Mouse (Mus musculus): ENCODE measurements around the gene Tdpoz2.
"Not testable (repeated sequence)": the region's sequence is repeated elsewhere in the genome, so short reads cannot be mapped to it uniquely, and the experiment has no call there.

Tdpoz2 gene

GRCm38 (mm10) chr3:93652586-93652985, at the start of gene Tdpoz2:
Gene Tdpoz2, minus strand, starts transcription at chr3:93652686.
- no peak for DNase-seq

DNA sequence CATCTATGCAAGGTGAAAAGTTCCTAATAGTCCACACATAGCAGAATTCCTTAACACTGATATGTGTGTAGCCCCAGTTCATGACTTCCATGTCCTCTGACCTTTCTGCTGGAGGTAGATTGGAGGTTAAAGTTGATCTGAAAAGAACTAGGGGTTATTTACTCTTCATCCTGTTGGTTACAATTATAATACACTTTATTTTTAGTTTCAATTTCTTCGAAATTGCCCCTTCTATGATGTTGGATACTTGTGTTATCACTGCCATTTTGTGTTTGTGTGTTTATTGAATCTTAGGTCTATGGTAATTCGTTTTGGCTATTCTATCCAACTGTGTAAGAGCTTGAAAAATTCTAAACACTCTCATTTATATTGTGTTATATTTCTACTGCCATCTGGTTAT, 40.5 kb upstream of the Tdpoz2 start, which contains the start of gene Gm37596:
Gm37596 (minus strand) TSS at position 101 of the 400 bp plus-strand sequence.
- DNase-seq = not testable (repeated sequence)

DNA sequence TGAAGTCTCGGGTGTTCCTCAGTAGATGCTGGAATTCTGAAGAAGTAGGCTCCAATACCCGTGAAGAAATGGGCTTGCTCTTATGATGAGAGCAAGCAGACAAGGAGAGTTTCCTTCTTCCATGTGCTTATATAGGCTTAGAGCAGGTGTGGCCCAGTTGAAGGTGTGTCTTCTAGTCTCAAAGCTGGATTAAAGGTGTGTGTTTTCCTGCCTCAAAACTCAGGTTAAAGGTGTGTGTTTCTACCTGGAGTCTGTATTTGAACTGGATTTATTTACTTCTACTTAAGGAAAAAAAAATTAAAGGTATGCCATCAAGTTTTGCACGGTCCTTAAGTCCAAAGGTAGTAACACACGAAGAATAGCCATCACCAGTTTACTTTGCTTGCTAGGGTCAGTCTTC, 23.7 kb upstream of the Tdpoz2 start, which contains the start of gene Tdpoz1:
Tdpoz1 (minus strand) TSS at position 101 of the 400 bp plus-strand sequence.
- not testable (repeated sequence) for DNase-seq

GRCm38 (mm10) chr3:93670805-93671503, 18.5 kb upstream of the Tdpoz2 start:
- DNase-seq = not testable (repeated sequence)

DNA sequence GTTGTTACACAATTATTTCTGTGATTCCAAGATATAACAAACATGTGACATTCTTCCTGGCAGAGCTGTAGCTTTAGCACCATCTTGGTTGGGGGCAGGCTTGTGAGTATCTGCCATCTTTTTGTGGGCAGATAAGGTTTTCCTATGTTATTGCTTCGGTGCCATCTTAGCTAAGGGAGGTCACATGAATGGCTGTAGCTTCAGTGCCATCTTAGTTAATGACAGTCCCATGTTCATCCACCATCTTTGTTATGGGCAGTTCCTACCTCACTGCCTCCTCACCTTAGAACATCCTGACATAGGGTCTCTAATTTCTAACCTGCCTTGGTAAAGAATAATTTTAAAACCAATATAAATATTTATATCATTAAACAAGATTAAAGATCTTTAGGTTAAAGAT, 1.8 kb upstream of the Tdpoz2 start:
- no peak for DNase-seq

DNA sequence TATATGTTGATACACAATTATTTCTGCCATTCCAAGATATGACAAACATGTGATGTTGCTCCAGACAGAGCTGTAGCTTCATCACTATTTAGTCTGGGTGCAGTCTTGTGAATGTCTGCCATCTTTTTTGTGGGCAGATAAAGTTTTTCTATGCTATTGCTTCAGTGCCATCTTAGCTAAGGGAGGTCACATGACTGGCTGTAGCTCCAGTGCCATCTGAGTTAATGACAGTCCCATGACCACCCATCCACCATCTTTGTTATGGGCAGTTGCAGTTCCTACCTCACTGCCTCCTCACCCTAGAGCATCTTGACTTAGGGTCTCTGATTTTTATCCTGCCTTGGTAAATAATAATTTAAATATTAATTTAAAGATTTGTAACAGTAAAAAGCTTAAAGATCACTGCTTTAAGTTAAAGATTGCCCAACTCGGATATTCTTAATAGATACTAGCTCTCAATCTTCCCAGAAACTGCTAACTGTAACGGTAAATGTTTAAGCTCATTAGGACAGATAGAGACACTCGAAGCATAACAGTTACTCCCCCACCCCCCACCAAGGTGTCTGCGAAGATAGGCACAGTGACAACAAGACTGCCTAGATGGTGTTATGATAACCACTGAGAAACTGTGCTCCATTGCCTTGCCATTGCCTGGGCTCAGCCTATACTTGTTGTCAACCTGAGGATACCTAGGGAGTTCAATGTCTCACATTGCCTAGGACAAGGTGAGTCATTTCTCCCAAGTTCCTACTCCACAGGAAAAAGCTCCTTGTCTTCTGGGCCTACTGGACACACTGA, 21.4 kb downstream of the Tdpoz2 start:
- DNase-seq = not testable (repeated sequence)

- DNase-seq = peak; percentile 5
Measured at GRCm38 (mm10) chr3:93608970-93609369, 43.5 kb downstream of the Tdpoz2 start.

- DNase-seq = no peak
Measured at GRCm38 (mm10) chr3:93601903-93602302, 50.6 kb downstream of the Tdpoz2 start.
